Mouse (Mus musculus) lung, postnatal 0 days (tissue): ENCODE measurements around the gene Gli2. TPM values are rescaled to one million over a fixed set of nuclear protein-coding genes. Genes with fewer than 3 reads are reported as not detected.

Experiments
- ATAC-seq: fragments of 200-750 bp; cut with Nextera tagmentation; 2 replicates; pipeline ENCODE4 v1.8.0; 2017; ENCODE audit warnings: moderate library complexity
- DNase-seq: peaks from one replicate; pipeline ENCODE4 v3.0.0-alpha.2; 2016; ENCODE audit warnings: low spot score
- H3K27ac ChIP-seq: fragments of 300-500 bp; sonication (generic); 2 replicates; pipeline ENCODE4 v1.5.1; 2014; ENCODE audit warnings: antibody characterized with exemption, mild to moderate bottlenecking, low read length, mixed read lengths
- H3K27me3 ChIP-seq: fragments of 300-500 bp; sonication (generic); replicated peaks from 2 replicates; pipeline ENCODE4 v1.6.1; 2014; ENCODE audit warnings: low read length, mixed read lengths; ENCODE audit not compliant: insufficient read depth
- H3K36me3 ChIP-seq: fragments of 300-500 bp; sonication (generic); 2 replicates; pipeline ENCODE4 v1.6.1; 2014; ENCODE audit warnings: low read length, mixed read lengths; ENCODE audit not compliant: insufficient read depth
- H3K4me1 ChIP-seq: fragments of 300-500 bp; sonication (generic); 2 replicates; pipeline ENCODE4 v1.6.1; 2014; ENCODE audit warnings: antibody characterized with exemption, low read depth, low read length, mixed read lengths; ENCODE audit not compliant: insufficient read depth
- H3K4me2 ChIP-seq: fragments of 300-500 bp; sonication (generic); replicated peaks from 2 replicates; pipeline ENCODE4 v1.6.1; 2014; ENCODE audit warnings: low read depth, mild to moderate bottlenecking, low read length, moderate library complexity, mixed read lengths
- H3K4me3 ChIP-seq: fragments of 300-500 bp; sonication (generic); 2 replicates; pipeline ENCODE4 v1.5.1; 2014; ENCODE audit warnings: low read depth, low read length
- H3K9ac ChIP-seq: fragments of 300-500 bp; sonication (generic); replicated peaks from 2 replicates; pipeline ENCODE4 v1.6.1; 2014; ENCODE audit warnings: low read depth, mild to moderate bottlenecking
- H3K9me3 ChIP-seq: fragments of 300-500 bp; sonication (generic); 2 replicates; pipeline ENCODE4 v1.6.1; 2016; ENCODE audit warnings: low read length, mixed read lengths
- CTCF ChIP-seq: IDR thresholded peaks from 2 replicates; pipeline ENCODE4 v1.5.1; 2016; ENCODE audit warnings: antibody characterized with exemption, mild to moderate bottlenecking
- EP300 ChIP-seq: IDR thresholded peaks from 2 replicates; pipeline ENCODE4 v1.6.1; 2016; ENCODE audit warnings: antibody characterized with exemption, mild to moderate bottlenecking, control low read depth
- WGBS: fragments of 180-500 bp; shearing (Covaris S2); extraction: QIAGEN DNeasy Blood & Tissue Kit; methylation state at CpG from one replicate; pipeline ENCODE4 v1.1.7; 2014; 5-methylcytosine and 5-hydroxymethylcytosine counted together
- polyA plus RNA-seq: library from polyadenylated mRNA; unstranded; fragments of >200 nt; fragmentation: Nextera tagmentation; extraction: Ambion mirVana; gene quantifications from 2 replicates; pipeline ENCODE4 v1.2.1, GENCODE M21; 2015

Gli2 gene
- polyA plus RNA-seq, 1 experiment from 2014 or later = 2.7 TPM

GRCm38 (mm10) chr1:119083468-119083921 is 30.1 kb upstream of the Gli2 start:
- H3K9me3 ChIP-seq = no peaks in the 10 kb centered on the region
- no peak overlapping the region for H3K27ac ChIP-seq
- no peak overlapping the region for H3K4me3 ChIP-seq
- no peak overlapping the region for H3K4me2 ChIP-seq
- H3K9ac ChIP-seq = no peak overlapping the region
- no peaks in the 10 kb centered on the region for H3K27me3 ChIP-seq
- no peaks in the 10 kb centered on the region for H3K36me3 ChIP-seq
- 19% methylated on average over 10 of the region's 10 CpGs for WGBS
- TF ChIP-seq EP300 = no peak
- TF ChIP-seq CTCF = peak; percentile 81
- DNase-seq (peak; percentile 63), ATAC-seq (peak; percentile 46)
- no peaks in the 10 kb centered on the region for H3K4me1 ChIP-seq

- Histone ChIP-seq H3K27ac (no peak overlapping the region), H3K9ac (no peak overlapping the region), H3K4me3 (no peak overlapping the region), H3K4me1 (no peaks in the 10 kb centered on the region), H3K27me3 (no peaks in the 10 kb centered on the region; the same call in 1 of the 2 replicates), H3K9me3 (no peaks in the 10 kb centered on the region), H3K36me3 (no peaks in the 10 kb centered on the region), H3K4me2 (no peak overlapping the region)
- TF ChIP-seq CTCF (peak; percentile 89), EP300 (no peak)
- WGBS = 38% methylated on average over 12 of the region's 12 CpGs
- DNase-seq = peak; percentile 76
- ATAC-seq = peak; percentile 58; the same call in 1 of the 2 replicates
Measured at GRCm38 (mm10) chr1:119082231-119082991, 29.0 kb upstream of the Gli2 start.

- Histone ChIP-seq H3K9me3 (no peaks in the 10 kb centered on the region), H3K4me1 (no peaks in the 10 kb centered on the region), H3K36me3 (no peaks in the 10 kb centered on the region), H3K4me2 (no peak overlapping the region), H3K27me3 (peaks cover 4% of the 10 kb centered on the region), H3K27ac (no peak overlapping the region), H3K9ac (no peak overlapping the region), H3K4me3 (no peak overlapping the region)
- ATAC-seq = no peak
- TF ChIP-seq CTCF = no peak
- TF ChIP-seq EP300 = no peak
- no peak for DNase-seq
- 76% methylated on average over 7 of the region's 7 CpGs for WGBS
Measured at GRCm38 (mm10) chr1:119077933-119078332, 24.5 kb upstream of the Gli2 start.

- Histone ChIP-seq H3K27me3 (peaks cover 4% of the 10 kb centered on the region), H3K4me2 (no peak overlapping the region), H3K36me3 (no peaks in the 10 kb centered on the region), H3K9me3 (no peaks in the 10 kb centered on the region), H3K27ac (no peak overlapping the region), H3K9ac (no peak overlapping the region), H3K4me3 (no peak overlapping the region), H3K4me1 (no peaks in the 10 kb centered on the region)
- DNase-seq (no peak), ATAC-seq (no peak)
- TF ChIP-seq CTCF (no peak), EP300 (no peak)
- 73% methylated on average over 4 of the region's 4 CpGs for WGBS
Measured at GRCm38 (mm10) chr1:119076333-119076732, 22.9 kb upstream of the Gli2 start.

GRCm38 (mm10) chr1:119075916-119076315 is 22.5 kb upstream of the Gli2 start:
- WGBS = 51% methylated on average over 3 of the region's 3 CpGs
- ATAC-seq (no peak), DNase-seq (no peak)
- Histone ChIP-seq H3K9me3 (no peaks in the 10 kb centered on the region), H3K4me1 (no peaks in the 10 kb centered on the region), H3K27me3 (peaks cover 4% of the 10 kb centered on the region), H3K4me2 (no peak overlapping the region), H3K4me3 (no peak overlapping the region), H3K27ac (no peak overlapping the region), H3K9ac (no peak overlapping the region), H3K36me3 (no peaks in the 10 kb centered on the region)
- TF ChIP-seq CTCF (no peak), EP300 (no peak)

GRCm38 (mm10) chr1:119075500-119075899 is 22.1 kb upstream of the Gli2 start:
- no peaks in the 10 kb centered on the region for H3K4me1 ChIP-seq
- WGBS = 30% methylated on average over 6 of the region's 7 CpGs
- H3K36me3 ChIP-seq = no peaks in the 10 kb centered on the region
- H3K4me3 ChIP-seq = no peak overlapping the region
- no peak overlapping the region for H3K9ac ChIP-seq
- DNase-seq (no peak), ATAC-seq (no peak)
- TF ChIP-seq EP300 = no peak
- TF ChIP-seq CTCF = no peak
- H3K4me2 ChIP-seq = no peak overlapping the region
- H3K27ac ChIP-seq = no peak overlapping the region
- no peaks in the 10 kb centered on the region for H3K9me3 ChIP-seq
- H3K27me3 ChIP-seq = peaks cover 4% of the 10 kb centered on the region
